Mouse (Mus musculus) left cerebral cortex, adult 2 months (tissue): ENCODE data around the gene Itch. TPM values are rescaled to one million over a fixed set of nuclear protein-coding genes. Genes with fewer than 3 reads are reported as not detected.
A peak's percentile ranks its signal among the peaks of the same experiment; 100 is the strongest.

ENCODE experiments used
- DNase-seq, 2 experiments: peaks; one replicate each; pipeline ENCODE4 v3.0.0; 2021 to 2022; ENCODE audit warnings: low spot score in 2 of 2, mixed read lengths in 1 of 2; ENCODE audit errors: extremely low spot score in 1 of 2
- H3K27ac ChIP-seq: fragments of 200-600 bp; 2 replicates; pipeline ENCODE4 v1.8.1; 2022
- H3K4me3 ChIP-seq: fragments of 200-600 bp; 2 replicates; pipeline ENCODE4 v1.8.1; 2022
- CTCF ChIP-seq: fragments of 200-600 bp; IDR thresholded peaks from 2 replicates; pipeline ENCODE4 v1.8.1; 2022; ENCODE audit warnings: antibody characterized with exemption, mild to moderate bottlenecking, moderate library complexity
- intact Hi-C: fragments of 180-260 bp; cut with DNase I; formaldehyde crosslinking; loops from one replicate; pipeline ENCODE4 v1.15.1; 2025
- total RNA-seq, 2 experiments: library from RNA; stranded (reverse); gene quantifications; 2 replicates each; pipeline ENCODE4 v1.2.3; 2021

Gene Itch
- total RNA-seq, 2 experiments from 2014 or later = 50.8 to 53.9 TPM

- Histone ChIP-seq H3K27ac (no peak overlapping the region), H3K4me3 (no peak overlapping the region)
- DNase-seq = no peak
- no peak for TF ChIP-seq CTCF
- intact Hi-C loops = no loop called here
These were observed 133.6 kb downstream of the Itch start for GRCm38 (mm10) chr2:155266896-155267295.

GRCm38 (mm10) chr2:155271957-155272356 is 138.6 kb downstream of the Itch start:
- peak; percentile 23; the same call in 1 of the 2 replicates for TF ChIP-seq CTCF
- Histone ChIP-seq H3K4me3 (no peak overlapping the region), H3K27ac (no peak overlapping the region)
- DNase-seq = no peak
- intact Hi-C loops = no loop called here

GRCm38 (mm10) chr2:155272396-155273170 is 139.3 kb downstream of the Itch start:
- intact Hi-C loops = no loop called here
- Histone ChIP-seq H3K27ac (no peak overlapping the region), H3K4me3 (no peak overlapping the region)
- no peak for DNase-seq
- TF ChIP-seq CTCF = no peak

GRCm38 (mm10) chr2:155273603-155274002 is 140.3 kb downstream of the Itch start:
- Histone ChIP-seq H3K27ac (no peak overlapping the region), H3K4me3 (no peak overlapping the region)
- TF ChIP-seq CTCF = no peak
- DNase-seq = no peak
- intact Hi-C loops = no loop called here

- peak within 1 kb of the TSS; percentile 99 for H3K27ac ChIP-seq
- peak; percentile 98 to 100 for DNase-seq
- intact Hi-C loops = loop anchor here (1.0 kb wide), 1 partner anchor 106 kb away; no protein-coding TSS in a partner anchor
- no peak for TF ChIP-seq CTCF
- H3K4me3 ChIP-seq = peak within 1 kb of the TSS; percentile 99
These were observed 142.9 kb downstream of the Itch start, which contains the start of gene Map1lc3a for GRCm38 (mm10) chr2:155276195-155276594. Gene Map1lc3a, plus strand, starts transcription at chr2:155276297.

Other genes starting within 250 kb of the Itch start
- 10 to 100 TPM; 46.3 to 47.8 TPM for gene Eif2s2, start 240.6 kb upstream of the Itch start, total RNA-seq
- under 1 TPM; 0.09 to 0.35 TPM for gene Gm14226, start 115.2 kb upstream of the Itch start, total RNA-seq
- 10 to 100 TPM; 13.8 to 14.4 TPM for gene Ahcy, start 59.0 kb upstream of the Itch start, total RNA-seq
- gene Dynlrb1, start 103.0 kb downstream of the Itch start, total RNA-seq = 100 to 1,000 TPM; 294 to 305 TPM
- 100 to 1,000 TPM; 313 to 317 TPM for gene Map1lc3a, start 142.8 kb downstream of the Itch start, total RNA-seq
- gene Pigu, start 223.9 kb downstream of the Itch start, total RNA-seq = 10 to 100 TPM; 27.2 to 28.4 TPM
- gene Trp53inp2, start 247.6 kb downstream of the Itch start, total RNA-seq = 100 to 1,000 TPM; 135 to 147 TPM